Comparison of ENCODE assay signal across 9 mouse cellular contexts in the genomic region with DNA sequence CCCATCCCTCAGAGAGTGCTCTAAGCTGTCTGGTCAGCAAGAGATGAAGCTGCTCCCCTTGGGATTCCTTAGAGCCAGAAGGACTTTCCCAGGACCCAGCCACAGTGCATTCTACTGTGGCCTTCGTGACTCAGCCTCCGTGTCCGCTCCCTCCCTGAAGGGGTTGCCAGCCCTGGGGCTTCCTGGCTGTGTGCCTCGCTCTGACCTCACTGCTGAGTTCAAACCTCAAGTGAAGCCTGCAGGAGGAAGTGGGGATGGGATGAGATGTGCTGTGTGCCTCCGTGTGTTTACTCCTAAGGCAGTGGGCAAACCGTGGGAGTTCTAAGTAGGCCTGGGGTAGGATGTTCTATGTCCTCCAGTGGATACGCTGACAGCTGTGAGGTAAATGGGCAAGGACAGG. TPM values are rescaled to one million over a fixed set of nuclear protein-coding genes. Genes with fewer than 3 reads are reported as not detected.
A peak's percentile ranks its signal among the peaks of the same experiment; 100 is the strongest.
DNase-seq lines count a peak whose midpoint lies in the region; TF ChIP-seq lines count a peak whose summit lies in the region.
"Had no signal": no experiment of that assay in that cellular context is flagged by ENCODE, and none has a peak within 500 bp of the region (broad histone marks: within the 10 kb centered on the region; RNA-seq: fewer than 3 reads in every experiment).

No protein-coding gene starts in this region.

- H3K4me2 ChIP-seq in myocyte (ENCODE audit: low read depth), result peak overlapping the region; percentile 40
- H3K4me2 ChIP-seq: lung, embryonic 15.5 days had no signal

- H3ac ChIP-seq in myocyte (ENCODE audit: control insufficient read depth, insufficient read length), result no peak overlapping the region

- H3K36me3 ChIP-seq in myocyte (ENCODE audit: control insufficient read depth, insufficient read depth), result no peaks in the 10 kb centered on the region

- no peaks in the 10 kb centered on the region for H3K27me3 ChIP-seq in myocyte (ENCODE audit: control insufficient read depth, insufficient read depth, insufficient read length)
- H3K27me3 ChIP-seq: lung, embryonic 15.5 days had no signal

- TF ChIP-seq POLR2A in myocyte (IDR thresholded peaks at IDR 0.05; ENCODE audit: insufficient read length, low read depth), result no peak

- DNase-seq in adrenal gland, adult (ENCODE audit: inconsistent age in 2 of 2, low spot score in 1 of 2), result peak; percentile 78 to 92
- DNase-seq in adrenal gland, postnatal 4 days (ENCODE audit: low spot score in 2 of 2), result no peak
- DNase-seq in urinary bladder, postnatal 14 days (ENCODE audit: low spot score), result peak; percentile 70
- DNase-seq in urinary bladder, postnatal 4 days (ENCODE audit: low spot score in 2 of 2), result no peak
- peak; percentile 81 for DNase-seq in heart, postnatal 4 days
- no peak for DNase-seq in retina, postnatal 1 day
- DNase-seq in frontal cortex, postnatal 14 days (ENCODE audit: low spot score in 2 of 2), result no peak

- no peaks in the 10 kb centered on the region for H3K79me2 ChIP-seq in myocyte (ENCODE audit: control insufficient read depth, insufficient read depth)

- H3K4me3 ChIP-seq in myocyte, result no peak overlapping the region
- H3K4me3 ChIP-seq: lung, embryonic 15.5 days had no signal

TF ChIP-seq in myocyte, 11 proteins besides CTCF, POLR2A, EP300 and RAD21:
- no peak for TF ChIP-seq E2F4 (IDR thresholded peaks at IDR 0.05; ENCODE audit: insufficient read depth)
- peak in 1 of 3 experiments; percentile 8 for TF ChIP-seq MYOD1 (IDR thresholded peaks at IDR 0.05; ENCODE audit: control insufficient read depth in 1 of 3, insufficient read length in 2 of 3, low read depth in 2 of 3)
- no peak for TF ChIP-seq MAX (IDR thresholded peaks at IDR 0.05; ENCODE audit: low read depth)
- TF ChIP-seq CEBPB (IDR thresholded peaks at IDR 0.05; ENCODE audit: insufficient read depth, poor library complexity, severe bottlenecking), result no peak

RNA-seq across cellular contexts. Expression of gene Vill, which starts 16.7 kb away (rescaled TPM):
- total RNA-seq in adrenal gland, postnatal 4 days (2021), result 10 to 100 TPM in 1 of 2 experiments, 1 to 10 TPM in 1; 3.2 to 10.1 TPM
- total RNA-seq in heart, postnatal 4 days (2021), result 1 to 10 TPM; 4.5 to 5.4 TPM
- polyA plus RNA-seq in myocyte (2012; fragmentation: generic; extraction: Trizol), result 1.4 TPM

RNA-seq across cellular contexts. Expression of gene Plcd1, which starts 57.5 kb away (rescaled TPM):
- 10 to 100 TPM in 1 of 2 experiments, 1 to 10 TPM in 1; 9.7 to 12.7 TPM for total RNA-seq in adrenal gland, postnatal 4 days (2021)
- total RNA-seq in heart, postnatal 4 days (2021), result 10 to 100 TPM; 16.3 to 20.1 TPM
- polyA plus RNA-seq in myocyte (2012; fragmentation: generic; extraction: Trizol), result 9.9 TPM

Comparison
In these comparisons a context has a peak if more than half of its experiments do, and no peak if none do; other contexts are left out.
1. DNase-seq: peak in adrenal gland, adult (2 of 2), urinary bladder, postnatal 14 days (single experiment) and heart, postnatal 4 days (single experiment); none in adrenal gland, postnatal 4 days (0 of 2), urinary bladder, postnatal 4 days (0 of 2), retina, postnatal 1 day (single experiment) and frontal cortex, postnatal 14 days (0 of 2).